Mouse (Mus musculus) liver, embryonic 13.5 days (tissue): ENCODE data around the gene Spaca4. TPM values are rescaled to one million over a fixed set of nuclear protein-coding genes. Genes with fewer than 3 reads are reported as not detected.
A peak's percentile ranks its signal among the peaks of the same experiment; 100 is the strongest.

Experiments used
- ATAC-seq: fragments of 200-750 bp; cut with Nextera tagmentation; 2 replicates; pipeline ENCODE4 v1.8.0; 2017; ENCODE audit warnings: low read depth, mild to moderate bottlenecking, moderate number of reproducible peaks, moderate library complexity
- DNase-seq: peaks from one replicate; pipeline ENCODE4 v3.0.0; 2022
- H3K27ac ChIP-seq: fragments of 300-500 bp; sonication (generic); 2 replicates; pipeline ENCODE4 v1.5.1; 2015; ENCODE audit warnings: moderate library complexity, mild to moderate bottlenecking, inconsistent platforms
- H3K27me3 ChIP-seq: fragments of 300-500 bp; sonication (generic); 2 replicates; pipeline ENCODE4 v1.6.1; 2015; ENCODE audit warnings: mild to moderate bottlenecking, inconsistent platforms
- H3K36me3 ChIP-seq: fragments of 300-500 bp; sonication (generic); 2 replicates; pipeline ENCODE4 v1.6.1; 2015; ENCODE audit warnings: mild to moderate bottlenecking, inconsistent platforms
- H3K4me1 ChIP-seq: fragments of 300-500 bp; sonication (generic); replicated peaks from 2 replicates; pipeline ENCODE4 v1.6.1; 2015; ENCODE audit warnings: inconsistent platforms
- H3K4me2 ChIP-seq: fragments of 300-500 bp; sonication (generic); 2 replicates; pipeline ENCODE4 v1.6.1; 2015; ENCODE audit warnings: inconsistent platforms, mild to moderate bottlenecking, moderate library complexity
- H3K4me3 ChIP-seq: fragments of 300-500 bp; sonication (generic); replicated peaks from 2 replicates; pipeline ENCODE4 v1.5.1; 2015; ENCODE audit warnings: mild to moderate bottlenecking, inconsistent platforms
- H3K9ac ChIP-seq: fragments of 300-500 bp; sonication (generic); 2 replicates; pipeline ENCODE4 v1.6.1; 2015; ENCODE audit warnings: mild to moderate bottlenecking, inconsistent platforms
- H3K9me3 ChIP-seq: fragments of 300-500 bp; sonication (generic); replicated peaks from 2 replicates; pipeline ENCODE4 v1.6.1; 2016; ENCODE audit warnings: inconsistent platforms
- WGBS: fragments of 180-500 bp; shearing (Covaris S2); methylation state at CpG from one replicate; pipeline ENCODE4 v1.1.7; 2015; ENCODE audit not compliant: insufficient replicate concordance; 5-methylcytosine and 5-hydroxymethylcytosine counted together
- polyA plus RNA-seq: library from polyadenylated mRNA; unstranded; fragments of >200 nt; fragmentation: Nextera tagmentation; extraction: Ambion mirVana; gene quantifications from 2 replicates; pipeline ENCODE4 v1.2.1, GENCODE M21; 2015

Gene Spaca4
- polyA plus RNA-seq, 1 experiment from 2014 or later = not detected

- 37% methylated on average over 10 of the region's 10 CpGs for WGBS
- Histone ChIP-seq H3K9me3 (no peaks in the 10 kb centered on the region), H3K27ac (no peak overlapping the region), H3K4me2 (no peak overlapping the region), H3K9ac (no peak overlapping the region), H3K36me3 (no peaks in the 10 kb centered on the region), H3K4me3 (no peak overlapping the region), H3K27me3 (no peaks in the 10 kb centered on the region), H3K4me1 (peaks cover 4% of the 10 kb centered on the region; the same call in 1 of the 2 replicates)
- no peak for DNase-seq
- no peak for ATAC-seq
These were observed 23.8 kb upstream of the Spaca4 start for GRCm38 (mm10) chr7:45749401-45749800.

- H3K27me3 ChIP-seq = no peaks in the 10 kb centered on the region
- no peak overlapping the region for H3K27ac ChIP-seq
- H3K4me3 ChIP-seq = no peak overlapping the region
- H3K36me3 ChIP-seq = no peaks in the 10 kb centered on the region
- H3K4me2 ChIP-seq = no peak overlapping the region
- DNase-seq = no peak
- no peak for ATAC-seq
- H3K9ac ChIP-seq = no peak overlapping the region
- WGBS = 42% methylated on average over 7 of the region's 7 CpGs
- no peaks in the 10 kb centered on the region for H3K9me3 ChIP-seq
- H3K4me1 ChIP-seq = peaks cover 4% of the 10 kb centered on the region; the same call in 1 of the 2 replicates
These were observed 22.5 kb upstream of the Spaca4 start for GRCm38 (mm10) chr7:45748110-45748509.

- ATAC-seq = no peak
- Histone ChIP-seq H3K9ac (no peak overlapping the region), H3K36me3 (no peaks in the 10 kb centered on the region), H3K4me2 (no peak overlapping the region), H3K27ac (no peak overlapping the region), H3K4me1 (peaks cover 4% of the 10 kb centered on the region; the same call in 1 of the 2 replicates), H3K27me3 (no peaks in the 10 kb centered on the region), H3K9me3 (no peaks in the 10 kb centered on the region), H3K4me3 (no peak overlapping the region)
- DNase-seq = no peak
- WGBS = 73% methylated on average over 5 of the region's 5 CpGs
These were observed 21.8 kb upstream of the Spaca4 start for GRCm38 (mm10) chr7:45747450-45747849.

GRCm38 (mm10) chr7:45746518-45746917 is 20.9 kb upstream of the Spaca4 start:
- Histone ChIP-seq H3K27ac (no peak overlapping the region), H3K4me3 (no peak overlapping the region), H3K36me3 (no peaks in the 10 kb centered on the region), H3K9me3 (no peaks in the 10 kb centered on the region), H3K9ac (no peak overlapping the region), H3K4me2 (no peak overlapping the region), H3K4me1 (peaks cover 12% of the 10 kb centered on the region), H3K27me3 (no peaks in the 10 kb centered on the region)
- DNase-seq (no peak), ATAC-seq (no peak)
- 57% methylated on average over 6 of the region's 6 CpGs for WGBS

GRCm38 (mm10) chr7:45744387-45744786 is 18.8 kb upstream of the Spaca4 start:
- DNase-seq (no peak), ATAC-seq (no peak)

GRCm38 (mm10) chr7:45742338-45742737 is 16.7 kb upstream of the Spaca4 start:
- Histone ChIP-seq H3K9me3 (no peaks in the 10 kb centered on the region), H3K4me1 (peaks cover 14% of the 10 kb centered on the region), H3K4me3 (peak overlapping the region; percentile 27), H3K36me3 (no peaks in the 10 kb centered on the region), H3K27ac (no peak overlapping the region), H3K4me2 (peak overlapping the region; percentile 54), H3K9ac (0 out of 2 replicates have a peak overlapping the region, but pooled peaks have one; percentile 23), H3K27me3 (no peaks in the 10 kb centered on the region)
- DNase-seq (no peak), ATAC-seq (no peak)
- WGBS = 30% methylated on average over 19 of the region's 19 CpGs

More at GRCm38 (mm10) chr7:45744387-45744786, 18.8 kb upstream of the Spaca4 start:
- Histone ChIP-seq H3K4me2 (no peak overlapping the region), H3K36me3 (no peaks in the 10 kb centered on the region), H3K9ac (no peak overlapping the region), H3K27ac (no peak overlapping the region), H3K27me3 (no peaks in the 10 kb centered on the region), H3K4me3 (no peak overlapping the region), H3K4me1 (peaks cover 14% of the 10 kb centered on the region), H3K9me3 (no peaks in the 10 kb centered on the region)
- WGBS = 35% methylated on average over 2 of the region's 2 CpGs

- H3K27me3 ChIP-seq = no peaks in the 10 kb centered on the region
- WGBS = 32% methylated on average over 11 of the region's 11 CpGs
- H3K9ac ChIP-seq = peak overlapping the region; percentile 23; the same call in 1 of the 2 replicates
- H3K4me1 ChIP-seq = peaks cover 14% of the 10 kb centered on the region
- no peaks in the 10 kb centered on the region for H3K36me3 ChIP-seq
- H3K27ac ChIP-seq = no peak overlapping the region
- DNase-seq = no peak
- ATAC-seq = no peak
- peak overlapping the region; percentile 27 for H3K4me3 ChIP-seq
- H3K4me2 ChIP-seq = peak overlapping the region; percentile 54
- H3K9me3 ChIP-seq = no peaks in the 10 kb centered on the region
These were observed 16.2 kb upstream of the Spaca4 start for GRCm38 (mm10) chr7:45741777-45742176.

GRCm38 (mm10) chr7:45741308-45741707 is 15.7 kb upstream of the Spaca4 start:
- H3K9me3 ChIP-seq = no peaks in the 10 kb centered on the region
- ATAC-seq (no peak), DNase-seq (no peak)
- H3K9ac ChIP-seq = peak overlapping the region; percentile 22; the same call in 1 of the 2 replicates
- H3K4me3 ChIP-seq = no peak overlapping the region
- H3K36me3 ChIP-seq = no peaks in the 10 kb centered on the region
- H3K27ac ChIP-seq = no peak overlapping the region
- no peaks in the 10 kb centered on the region for H3K27me3 ChIP-seq
- 34% methylated on average over 12 of the region's 12 CpGs for WGBS
- H3K4me2 ChIP-seq = peak overlapping the region; percentile 54
- H3K4me1 ChIP-seq = peaks cover 14% of the 10 kb centered on the region

GRCm38 (mm10) chr7:45739820-45740219 is 14.2 kb upstream of the Spaca4 start:
- 61% methylated on average over 10 of the region's 10 CpGs for WGBS
- no peak overlapping the region for H3K27ac ChIP-seq
- H3K4me3 ChIP-seq = no peak overlapping the region
- H3K36me3 ChIP-seq = no peaks in the 10 kb centered on the region
- H3K4me2 ChIP-seq = no peak overlapping the region
- H3K27me3 ChIP-seq = no peaks in the 10 kb centered on the region
- no peak overlapping the region for H3K9ac ChIP-seq
- no peak for ATAC-seq
- DNase-seq = no peak
- H3K9me3 ChIP-seq = no peaks in the 10 kb centered on the region
- peaks cover 14% of the 10 kb centered on the region for H3K4me1 ChIP-seq

GRCm38 (mm10) chr7:45739162-45739763 is 13.7 kb upstream of the Spaca4 start:
- Histone ChIP-seq H3K9ac (no peak overlapping the region), H3K9me3 (no peaks in the 10 kb centered on the region), H3K27ac (no peak overlapping the region), H3K36me3 (no peaks in the 10 kb centered on the region), H3K4me3 (no peak overlapping the region), H3K27me3 (no peaks in the 10 kb centered on the region), H3K4me2 (no peak overlapping the region), H3K4me1 (peaks cover 14% of the 10 kb centered on the region)
- 7% methylated on average over 9 of the region's 9 CpGs for WGBS
- ATAC-seq = peak; percentile 74
- no peak for DNase-seq

GRCm38 (mm10) chr7:45733477-45733876 is 7.9 kb upstream of the Spaca4 start:
- peaks cover 6% of the 10 kb centered on the region for H3K36me3 ChIP-seq
- ATAC-seq = no peak

More at GRCm38 (mm10) chr7:45733477-45733876, 7.9 kb upstream of the Spaca4 start:
- Histone ChIP-seq H3K4me3 (no peak overlapping the region), H3K27me3 (no peaks in the 10 kb centered on the region), H3K27ac (no peak overlapping the region), H3K4me2 (no peak overlapping the region), H3K4me1 (peaks cover 23% of the 10 kb centered on the region), H3K9me3 (no peaks in the 10 kb centered on the region), H3K9ac (no peak overlapping the region)
- DNase-seq = no peak
- 54% methylated on average over 5 of the region's 5 CpGs for WGBS
